Mouse (Mus musculus): ENCODE data around the gene Ppa1.

The Ppa1 gene

GRCm38 (mm10) chr10:61695703-61696559, 47.6 kb downstream of the Ppa1 start:
- DNase-seq (ENCODE audit: low read depth, low spot score), result peak; percentile 29

GRCm38 (mm10) chr10:61696560-61696823, 48.1 kb downstream of the Ppa1 start:
- no peak for DNase-seq (ENCODE audit: low read depth, low spot score)

GRCm38 (mm10) chr10:61697028-61697427, 48.7 kb downstream of the Ppa1 start:
- DNase-seq (ENCODE audit: low read depth, low spot score), result no peak

GRCm38 (mm10) chr10:61704663-61705062, 56.3 kb downstream of the Ppa1 start:
- DNase-seq (ENCODE audit: low read depth, low spot score), result no peak

GRCm38 (mm10) chr10:61706412-61707375, 58.3 kb downstream of the Ppa1 start:
- DNase-seq (ENCODE audit: low read depth, low spot score), result no peak

- DNase-seq (ENCODE audit: low read depth, low spot score), result no peak
Observed at GRCm38 (mm10) chr10:61713601-61714000, 65.2 kb downstream of the Ppa1 start.

- no peak for DNase-seq (ENCODE audit: low read depth, low spot score)
Observed at GRCm38 (mm10) chr10:61714146-61714545, 65.8 kb downstream of the Ppa1 start.

GRCm38 (mm10) chr10:61714771-61715461, 66.6 kb downstream of the Ppa1 start, which contains the start of gene Aifm2:
Aifm2 (plus strand) TSS chr10:61715263.
- peak; percentile 61 for DNase-seq (ENCODE audit: low read depth, low spot score)

- no peak for DNase-seq (ENCODE audit: low read depth, low spot score)
Observed at GRCm38 (mm10) chr10:61715462-61715837, 67.1 kb downstream of the Ppa1 start.

- DNase-seq (ENCODE audit: low read depth, low spot score), result no peak
Observed at GRCm38 (mm10) chr10:61715996-61716864, 67.9 kb downstream of the Ppa1 start.

- no peak for DNase-seq (ENCODE audit: low read depth, low spot score)
Observed at GRCm38 (mm10) chr10:61717406-61718296, 69.3 kb downstream of the Ppa1 start.

GRCm38 (mm10) chr10:61720331-61720730, 72.0 kb downstream of the Ppa1 start:
- DNase-seq (ENCODE audit: low read depth, low spot score), result no peak

GRCm38 (mm10) chr10:61722215-61722614, 73.9 kb downstream of the Ppa1 start:
- DNase-seq (ENCODE audit: low read depth, low spot score), result no peak

GRCm38 (mm10) chr10:61723271-61723670, 74.9 kb downstream of the Ppa1 start:
- DNase-seq (ENCODE audit: low read depth, low spot score), result no peak

Measured in mesoderm, embryonic 11.5 days (tissue).